Comparison of ENCODE assay signal across 8 mouse cellular contexts in genomic region chr2:117343240-117343624, GRCm38 (mm10). TPM values are rescaled to one million over a fixed set of nuclear protein-coding genes. Genes with fewer than 3 reads are reported as not detected.
DNase-seq lines count a peak whose midpoint lies in the region; ATAC-seq and TF ChIP-seq lines count a peak whose summit lies in the region.

No protein-coding gene starts in this region.

- peak in 1 of 2 experiments; percentile 34 for DNase-seq in spleen, adult 2 months (ENCODE audit: low read depth in 1 of 2, low spot score in 2 of 2)
- DNase-seq in spleen, adult 18-20 months = no peak
- no peak for DNase-seq in hindbrain, embryonic 14.5 days (ENCODE audit: low spot score)
- peak; percentile 5 for DNase-seq in ovary, adult 18-20 months (ENCODE audit: low spot score)
- no peak for DNase-seq in right cerebral cortex, postnatal 14 days
- no peak for DNase-seq in gastrocnemius, postnatal 14 days
- DNase-seq in urinary bladder, adult 2 months (ENCODE audit: low spot score) = no peak

- WGBS in spleen, adult 2 months = 36% methylated on average over 7 of the region's 7 CpGs
- 40% methylated on average over 7 of the region's 7 CpGs for WGBS in hindbrain, embryonic 14.5 days
- WGBS in limb, embryonic 15.5 days = 22% methylated on average over 7 of the region's 7 CpGs

- intact Hi-C loops in gastrocnemius, postnatal 14 days (cut with DNase I; ENCODE audit: low total_unique reads) = no loop called here

- no peak overlapping the region for H3K9ac ChIP-seq in hindbrain, embryonic 14.5 days
- H3K9ac ChIP-seq in limb, embryonic 15.5 days = no peak overlapping the region

- H3K4me2 ChIP-seq in hindbrain, embryonic 14.5 days (replicated peaks) = peak overlapping the region; percentile 90
- H3K4me2 ChIP-seq in limb, embryonic 15.5 days = peak overlapping the region; percentile 97

- peak overlapping the region; percentile 97 for H3K4me3 ChIP-seq in spleen, adult 2 months (ENCODE audit: extremely low read depth, insufficient read depth, insufficient read length)
- peak overlapping the region; percentile 50 for H3K4me3 ChIP-seq in hindbrain, embryonic 14.5 days (replicated peaks; ENCODE audit: low read length)
- peak overlapping the region; percentile 52 for H3K4me3 ChIP-seq in limb, embryonic 15.5 days

- no peaks in the 10 kb centered on the region for H3K36me3 ChIP-seq in spleen, adult 2 months (ENCODE audit: control insufficient read depth, insufficient read depth, low read length)
- no peaks in the 10 kb centered on the region for H3K36me3 ChIP-seq in hindbrain, embryonic 14.5 days (replicated peaks; ENCODE audit: control insufficient read depth, insufficient read depth)
- H3K36me3 ChIP-seq in limb, embryonic 15.5 days = no peaks in the 10 kb centered on the region

- TF ChIP-seq POLR2A in spleen, adult 2 months (IDR thresholded peaks at IDR 0.05; ENCODE audit: low read depth, low read length) = no peak

- H3K9me3 ChIP-seq in hindbrain, embryonic 14.5 days (ENCODE audit: control insufficient read depth, low read length) = no peaks in the 10 kb centered on the region
- no peaks in the 10 kb centered on the region for H3K9me3 ChIP-seq in limb, embryonic 15.5 days

- peak overlapping the region; percentile 98 for H3K27ac ChIP-seq in spleen, adult 2 months (ENCODE audit: insufficient read depth, low read length)
- no peak overlapping the region for H3K27ac ChIP-seq in hindbrain, embryonic 14.5 days
- no peak overlapping the region for H3K27ac ChIP-seq in limb, embryonic 15.5 days

- ATAC-seq in hindbrain, embryonic 14.5 days (ENCODE audit: low FRiP score) = no peak
- ATAC-seq in limb, embryonic 15.5 days (ENCODE audit: insufficient number of reproducible peaks, low FRiP score, low TSS enrichment, low read depth) = no peak

- no peaks in the 10 kb centered on the region for H3K27me3 ChIP-seq in spleen, adult 2 months (ENCODE audit: control insufficient read depth, insufficient read depth, low read length)
- peaks cover 22% of the 10 kb centered on the region for H3K27me3 ChIP-seq in hindbrain, embryonic 14.5 days (ENCODE audit: control insufficient read depth, insufficient read depth, low read length)
- H3K27me3 ChIP-seq in limb, embryonic 15.5 days = peaks cover 37% of the 10 kb centered on the region

- TF ChIP-seq CTCF in spleen, adult 2 months (IDR thresholded peaks at IDR 0.05; ENCODE audit: extremely low read depth, insufficient read depth, insufficient read length, insufficient replicate concordance) = no peak

- peaks cover 22% of the 10 kb centered on the region; the same call in 1 of the 2 replicates for H3K4me1 ChIP-seq in spleen, adult 2 months (ENCODE audit: control insufficient read depth, insufficient read depth, insufficient read length)
- H3K4me1 ChIP-seq in hindbrain, embryonic 14.5 days (replicated peaks; ENCODE audit: control insufficient read depth, insufficient read depth, low read length) = peaks cover 5% of the 10 kb centered on the region; the same call in 1 of the 2 replicates
- H3K4me1 ChIP-seq in limb, embryonic 15.5 days = peaks cover 19% of the 10 kb centered on the region

RNA-seq across cellular contexts. Expression of gene Rasgrp1, which starts 0.4 kb away (rescaled TPM):
- 20.0 and 27.1 TPM in 2 replicates for polyA plus RNA-seq in spleen, adult 2 months (2012; rRNA removed)
- polyA plus RNA-seq in hindbrain, embryonic 14.5 days (2014; fragmentation: Nextera tagmentation; extraction: Ambion mirVana) = 2.3 and 2.6 TPM in 2 replicates
- 1.2 and 1.3 TPM in 2 replicates for polyA plus RNA-seq in limb, embryonic 15.5 days (2015; fragmentation: Nextera tagmentation; extraction: Ambion mirVana)
- total RNA-seq in gastrocnemius, postnatal 14 days (2021) = under 1 TPM; 0.24 to 0.59 TPM
- 1.2 and 1.3 TPM in 2 replicates for polyA plus RNA-seq in urinary bladder, adult 2 months (2012; rRNA removed)
